In genomic region chr11:80303746-80304145, GRCm38 (mm10) we compare ENCODE assay signal across 15 mouse cellular contexts. TPM values are rescaled to one million over a fixed set of nuclear protein-coding genes. Genes with fewer than 3 reads are reported as not detected.
DNase-seq lines count a peak whose midpoint lies in the region; ATAC-seq and TF ChIP-seq lines count a peak whose summit lies in the region.
"Had no signal": no experiment of that assay in that cellular context is flagged by ENCODE, and none has a peak within 500 bp of the region (broad histone marks: within the 10 kb centered on the region; RNA-seq: fewer than 3 reads in every experiment).

No protein-coding gene starts in this region.

- no peak for ATAC-seq in CD4-positive, CD25-positive, alpha-beta regulatory T cell, adult 4 months
- ATAC-seq: activated CD4-positive, CD25-positive, alpha-beta regulatory T cell, adult 4 months; midbrain, embryonic 13.5 days had no signal

- TF ChIP-seq CTCF in layer of hippocampus, adult 2 months (conservative IDR thresholded peaks at IDR 0.05) = peak; percentile 60

- H3K27ac ChIP-seq in layer of hippocampus, adult 2 months = no peak overlapping the region
- H3K27ac ChIP-seq: embryonic facial prominence, embryonic 10.5 days; midbrain, embryonic 13.5 days had no signal

- peak; percentile 51 for DNase-seq in CD4-positive, CD25-positive, alpha-beta regulatory T cell, adult 2 months (ENCODE audit: low read depth, low spot score)
- no peak for DNase-seq in layer of hippocampus, adult 2 months (ENCODE audit: low spot score in 2 of 2)
- DNase-seq in layer of hippocampus, postnatal 14 days (ENCODE audit: low spot score in 2 of 2) = no peak
- peak; percentile 31 to 36 for DNase-seq in B cell, adult 2 months
- DNase-seq in ZHBTc4 (ENCODE audit: low read depth, low spot score) = peak; percentile 57
- no peak for DNase-seq in testis, postnatal 14 days (ENCODE audit: low spot score)
- DNase-seq in adrenal gland, postnatal 36 days = no peak
- DNase-seq: gastrocnemius, postnatal 36 days; kidney, postnatal 14 days; left cerebral cortex, postnatal 4 days had no signal

- H3K4me3 ChIP-seq in layer of hippocampus, adult 2 months = no peak overlapping the region
- H3K4me3 ChIP-seq: embryonic facial prominence, embryonic 10.5 days; erythroblast, embryonic 14.5 days had no signal

RNA-seq across cellular contexts. Expression of gene Rhbdl3, which starts 3.0 kb away (rescaled TPM):
- polyA plus RNA-seq in CD4-positive, CD25-positive, alpha-beta regulatory T cell, adult 4 months (2017; shearing (Covaris generic)) = 1 to 10 TPM in 1 of 2 experiments, under 1 TPM in 1; 0.82 to 1.6 TPM
- total RNA-seq in layer of hippocampus, adult 2 months (2021) = 10 to 100 TPM; 27.2 to 27.6 TPM
- 10 to 100 TPM; 28.0 to 28.9 TPM for total RNA-seq in layer of hippocampus, postnatal 14 days (2021)
- total RNA-seq in adrenal gland, postnatal 36 days (2021) = 1 to 10 TPM; 3.0 to 3.3 TPM
- polyA plus RNA-seq: erythroblast, embryonic 14.5 days had no signal

Comparison
In these comparisons a context has a peak if more than half of its experiments do, and no peak if none do; other contexts are left out.
1. DNase-seq: peak in CD4-positive, CD25-positive, alpha-beta regulatory T cell, adult 2 months (single experiment), B cell, adult 2 months (2 of 2) and ZHBTc4 (single experiment); none in layer of hippocampus, adult 2 months (0 of 2), layer of hippocampus, postnatal 14 days (0 of 2), testis, postnatal 14 days (single experiment) and adrenal gland, postnatal 36 days (0 of 2).
2. RNA of gene Rhbdl3, which starts 3.0 kb away (total RNA-seq): 28.0 to 28.9 TPM in layer of hippocampus, postnatal 14 days and 27.2 to 27.6 TPM in layer of hippocampus, adult 2 months; 3.0 to 3.3 TPM in adrenal gland, postnatal 36 days; every median in the first group is over 4 times any median in the second.